Mouse (Mus musculus): Measurements from ENCODE around the gene Rnaseh2b. TPM values are rescaled to one million over a fixed set of nuclear protein-coding genes. Genes with fewer than 3 reads are reported as not detected.

Rnaseh2b gene
- polyA plus RNA-seq, 1 experiment, result 18.4 TPM

- DNase-seq (ENCODE audit: low read depth), result no peak
- no peak for TF ChIP-seq POLR2A (IDR thresholded peaks at IDR 0.05; ENCODE audit: borderline replicate concordance, extremely low read depth, insufficient read depth, insufficient read length, poor library complexity, severe bottlenecking)
- TF ChIP-seq CTCF (IDR thresholded peaks at IDR 0.05; ENCODE audit: borderline replicate concordance, extremely low read depth, insufficient read depth, insufficient read length), result no peak
These were observed 103.0 kb downstream of the Rnaseh2b start for GRCm38 (mm10) chr14:62395346-62395745.

GRCm38 (mm10) chr14:62416007-62416741, 123.8 kb downstream of the Rnaseh2b start:
- peak; percentile 99 for DNase-seq (ENCODE audit: low read depth)
- no peak for TF ChIP-seq POLR2A (IDR thresholded peaks at IDR 0.05; ENCODE audit: borderline replicate concordance, extremely low read depth, insufficient read depth, insufficient read length, poor library complexity, severe bottlenecking)
- TF ChIP-seq CTCF (IDR thresholded peaks at IDR 0.05; ENCODE audit: borderline replicate concordance, extremely low read depth, insufficient read depth, insufficient read length), result no peak

- no peak for TF ChIP-seq POLR2A (IDR thresholded peaks at IDR 0.05; ENCODE audit: borderline replicate concordance, extremely low read depth, insufficient read depth, insufficient read length, poor library complexity, severe bottlenecking)
- TF ChIP-seq CTCF (IDR thresholded peaks at IDR 0.05; ENCODE audit: borderline replicate concordance, extremely low read depth, insufficient read depth, insufficient read length), result no peak
- DNase-seq (ENCODE audit: low read depth), result peak; percentile 96
These were observed 124.3 kb downstream of the Rnaseh2b start for GRCm38 (mm10) chr14:62416742-62417134.

GRCm38 (mm10) chr14:62417501-62417900, 125.1 kb downstream of the Rnaseh2b start:
- TF ChIP-seq CTCF (IDR thresholded peaks at IDR 0.05; ENCODE audit: borderline replicate concordance, extremely low read depth, insufficient read depth, insufficient read length) (no peak), POLR2A (IDR thresholded peaks at IDR 0.05; ENCODE audit: borderline replicate concordance, extremely low read depth, insufficient read depth, insufficient read length, poor library complexity, severe bottlenecking) (no peak)
- DNase-seq (ENCODE audit: low read depth), result no peak

GRCm38 (mm10) chr14:62422265-62422664, 129.9 kb downstream of the Rnaseh2b start:
- TF ChIP-seq CTCF (IDR thresholded peaks at IDR 0.05; ENCODE audit: borderline replicate concordance, extremely low read depth, insufficient read depth, insufficient read length) (no peak), POLR2A (IDR thresholded peaks at IDR 0.05; ENCODE audit: borderline replicate concordance, extremely low read depth, insufficient read depth, insufficient read length, poor library complexity, severe bottlenecking) (no peak)
- peak; percentile 57 for DNase-seq (ENCODE audit: low read depth)

Other genes starting within 250 kb of the Rnaseh2b start
- 11.9 and 17.2 TPM in 2 replicates for gene Dleu7, start 458 bp downstream of the Rnaseh2b start, polyA plus RNA-seq (2012; rRNA removed)
- gene Gucy1b2, start 163.7 kb downstream of the Rnaseh2b start, polyA plus RNA-seq (2012; rRNA removed), result 1.1 and 2.0 TPM in 2 replicates